Mouse (Mus musculus) myocyte (in vitro differentiated cells): Measurements from ENCODE around the gene Dnajb12. TPM values are rescaled to one million over a fixed set of nuclear protein-coding genes. Genes with fewer than 3 reads are reported as not detected.

Source experiments
- H3K27me3 ChIP-seq: one replicate; pipeline ENCODE4 v1.6.1; 2011; ENCODE audit not compliant: control insufficient read depth, insufficient read depth, insufficient read length
- H3K36me3 ChIP-seq: one replicate; pipeline ENCODE4 v1.6.1; 2011; ENCODE audit not compliant: control insufficient read depth, insufficient read depth
- H3K4me2 ChIP-seq: one replicate; pipeline ENCODE4 v1.6.1; 2011; ENCODE audit warnings: low read depth, control low read depth
- H3K4me3 ChIP-seq: one replicate; pipeline ENCODE4 v1.5.1; 2011; ENCODE audit warnings: mild to moderate bottlenecking, control low read depth, moderate library complexity
- H3K79me2 ChIP-seq: one replicate; pipeline ENCODE4 v1.6.1; 2011; ENCODE audit not compliant: control insufficient read depth, insufficient read depth
- H3ac ChIP-seq: one replicate; pipeline ENCODE4 v1.6.1; 2011; ENCODE audit not compliant: control insufficient read depth, insufficient read length
- CEBPB ChIP-seq: IDR thresholded peaks from 2 replicates; pipeline ENCODE4 v1.6.1; 2011; ENCODE audit warnings: mild to moderate bottlenecking, moderate library complexity; ENCODE audit not compliant: poor library complexity, insufficient read depth, severe bottlenecking
- E2F4 ChIP-seq: IDR thresholded peaks from one replicate; pipeline ENCODE4 v1.6.1; 2011; ENCODE audit warnings: mild to moderate bottlenecking, control low read depth, moderate library complexity; ENCODE audit not compliant: insufficient read depth
- MAX ChIP-seq: IDR thresholded peaks from one replicate; pipeline ENCODE4 v1.6.1; 2011; ENCODE audit warnings: low read depth, mild to moderate bottlenecking, control low read depth
- MYOD1 ChIP-seq, 3 experiments: IDR thresholded peaks; one replicate each; pipeline ENCODE4 v1.6.1; 2011; ENCODE audit warnings: control low read depth in 2 of 3, low read depth in 2 of 3, mild to moderate bottlenecking in 2 of 3, moderate library complexity in 1 of 3; ENCODE audit not compliant: insufficient read length in 2 of 3, control insufficient read depth in 1 of 3
- MYOG ChIP-seq, 3 experiments: IDR thresholded peaks; one replicate each; pipeline ENCODE4 v1.6.1; 2011; ENCODE audit warnings: control low read depth in 2 of 3, low read depth in 2 of 3, mild to moderate bottlenecking in 2 of 3; ENCODE audit not compliant: insufficient read length in 2 of 3, control insufficient read depth in 1 of 3, insufficient read depth in 1 of 3
- POLR2A ChIP-seq: IDR thresholded peaks from one replicate; pipeline ENCODE4 v1.6.1; 2011; ENCODE audit warnings: low read depth, mild to moderate bottlenecking, control low read depth, moderate library complexity; ENCODE audit not compliant: insufficient read length
- POLR2AphosphoS2 ChIP-seq: IDR thresholded peaks from one replicate; pipeline ENCODE4 v1.6.1; 2011; ENCODE audit warnings: low read depth, control low read depth; ENCODE audit not compliant: insufficient read length
- REST ChIP-seq: IDR thresholded peaks from one replicate; pipeline ENCODE4 v1.6.1; 2011; ENCODE audit warnings: mild to moderate bottlenecking, control low read depth, moderate library complexity; ENCODE audit not compliant: insufficient read depth, insufficient read length
- SRF ChIP-seq: IDR thresholded peaks from one replicate; pipeline ENCODE4 v1.6.1; 2011; ENCODE audit warnings: low read depth; ENCODE audit not compliant: control insufficient read depth, insufficient read length
- TCF12 ChIP-seq: IDR thresholded peaks from one replicate; pipeline ENCODE4 v1.6.1; 2011; ENCODE audit warnings: mild to moderate bottlenecking, control low read depth; ENCODE audit not compliant: poor library complexity, insufficient read depth, severe bottlenecking
- TCF3 ChIP-seq: IDR thresholded peaks from one replicate; pipeline ENCODE4 v1.6.1; 2011; ENCODE audit warnings: low read depth, control low read depth; ENCODE audit not compliant: insufficient read length
- USF1 ChIP-seq: IDR thresholded peaks from one replicate; pipeline ENCODE4 v1.6.1; 2011; ENCODE audit warnings: low read depth, mild to moderate bottlenecking, control low read depth, moderate library complexity
- polyA plus RNA-seq: library from polyadenylated mRNA; unstranded; fragments of >200 nt; fragmentation: generic; extraction: Trizol; gene quantifications from one replicate; pipeline ENCODE4 v1.2.1, GENCODE M21; 2012; ENCODE audit warnings: missing spikeins

Dnajb12 gene
- polyA plus RNA-seq, 1 experiment, result 45.2 TPM

- Histone ChIP-seq H3K27me3 (no peaks in the 10 kb centered on the region), H3K36me3 (peaks cover 15% of the 10 kb centered on the region), H3K79me2 (peaks cover 29% of the 10 kb centered on the region), H3K4me3 (peak overlapping the region; percentile 98), H3K4me2 (peak overlapping the region; percentile 85), H3ac (no peak overlapping the region)
- no peak for TF ChIP-seq MYOD1 (IDR thresholded peaks at IDR 0.05; ENCODE audit: control insufficient read depth in 1 of 3, insufficient read length in 2 of 3, low read depth in 2 of 3)
- TF ChIP-seq REST, result no peak
- TF ChIP-seq POLR2AphosphoS2, result no peak
- no peak for TF ChIP-seq E2F4
- TF ChIP-seq CEBPB, result no peak
- TF ChIP-seq USF1, result no peak
- TF ChIP-seq MAX, result no peak
- no peak for TF ChIP-seq MYOG (IDR thresholded peaks at IDR 0.05; ENCODE audit: control insufficient read depth in 1 of 3, insufficient read depth in 1 of 3, insufficient read length in 2 of 3, low read depth in 2 of 3)
- TF ChIP-seq TCF3, result no peak
- no peak for TF ChIP-seq POLR2A
- no peak for TF ChIP-seq SRF
- TF ChIP-seq TCF12, result no peak
Measured at GRCm38 (mm10) chr10:59947296-59948073, 68.1 kb downstream of the Dnajb12 start.

GRCm38 (mm10) chr10:59948363-59949254, 69.3 kb downstream of the Dnajb12 start:
- TF ChIP-seq POLR2A (peak; percentile 53), MAX (no peak), POLR2AphosphoS2 (peak; percentile 88)

More at GRCm38 (mm10) chr10:59948363-59949254, 69.3 kb downstream of the Dnajb12 start:
- Histone ChIP-seq H3K4me2 (peak overlapping the region; percentile 85), H3K4me3 (peak overlapping the region; percentile 98), H3ac (no peak overlapping the region), H3K79me2 (peaks cover 29% of the 10 kb centered on the region), H3K27me3 (no peaks in the 10 kb centered on the region), H3K36me3 (peaks cover 15% of the 10 kb centered on the region)

Other genes with a start within 250 kb of the Dnajb12 start
- gene Micu1, start 177.1 kb upstream of the Dnajb12 start, polyA plus RNA-seq, result 264 TPM
- gene Ddit4, start 72.3 kb downstream of the Dnajb12 start, polyA plus RNA-seq, result 266 TPM
- gene Ascc1, start 123.2 kb downstream of the Dnajb12 start, polyA plus RNA-seq, result 36.7 TPM
- gene Anapc16, start 123.6 kb downstream of the Dnajb12 start, polyA plus RNA-seq, result 127 TPM
- 6.8 TPM for gene Spock2, start 226.7 kb downstream of the Dnajb12 start, polyA plus RNA-seq